Mouse (Mus musculus) cerebellum, adult (tissue): ENCODE measurements at regions not wholly inside any gene's neighbourhood (a gene's known extent, or its start where the extent isn't known, plus 50 kb on each side); places are given as distances from the start of the nearest gene placed in this dataset.

Experiments
- ATAC-seq: cut with Nextera tagmentation; 2 replicates; pipeline ENCODE4 v1.9.2; 2017; ENCODE audit warnings: mild to moderate bottlenecking, moderate library complexity, mixed read lengths; ENCODE audit not compliant: insufficient number of reproducible peaks, low FRiP score, low TSS enrichment

GRCm38 (mm10) chr3:80421461-80421860 is 381.2 kb downstream of the Gria2 start:
- no peak for ATAC-seq

DNA sequence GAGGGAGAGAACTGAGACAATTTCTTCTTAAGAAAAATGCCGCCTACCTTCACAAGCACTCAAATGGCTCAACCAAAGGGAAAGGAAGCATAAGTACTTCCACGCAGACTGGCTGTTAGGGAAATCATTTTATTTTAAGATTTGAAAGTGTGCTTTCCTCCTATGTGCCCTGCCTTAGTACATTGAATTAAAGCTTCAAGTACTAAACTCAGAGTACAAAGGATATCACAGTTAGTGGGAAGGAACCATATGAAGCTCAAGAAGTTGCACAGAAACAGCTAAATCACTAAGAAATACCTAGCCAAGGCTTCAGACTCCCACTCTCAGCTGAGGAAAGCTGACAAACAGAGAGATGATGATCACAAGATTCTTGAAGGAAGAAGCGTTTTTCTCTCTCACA is 380.5 kb downstream of the Gria2 start:
- no peak for ATAC-seq

GRCm38 (mm10) chr3:80422646-80423045 is 380.0 kb downstream of the Gria2 start:
- no peak for ATAC-seq
